Mouse (Mus musculus) myocyte (in vitro differentiated cells): ENCODE measurements at regions not wholly inside any gene's neighbourhood (a gene's known extent, or its start where the extent isn't known, plus 50 kb on each side); places are given as distances from the start of the nearest gene placed in this dataset.

Experiments used
- MYOG ChIP-seq, 3 experiments: IDR thresholded peaks; one replicate each; pipeline ENCODE4 v1.6.1; 2011; ENCODE audit warnings: control low read depth in 2 of 3, low read depth in 2 of 3, mild to moderate bottlenecking in 2 of 3; ENCODE audit not compliant: insufficient read length in 2 of 3, control insufficient read depth in 1 of 3, insufficient read depth in 1 of 3
- POLR2A ChIP-seq: IDR thresholded peaks from one replicate; pipeline ENCODE4 v1.6.1; 2011; ENCODE audit warnings: low read depth, mild to moderate bottlenecking, control low read depth, moderate library complexity; ENCODE audit not compliant: insufficient read length
- POLR2AphosphoS2 ChIP-seq: IDR thresholded peaks from one replicate; pipeline ENCODE4 v1.6.1; 2011; ENCODE audit warnings: low read depth, control low read depth; ENCODE audit not compliant: insufficient read length
- SRF ChIP-seq: IDR thresholded peaks from one replicate; pipeline ENCODE4 v1.6.1; 2011; ENCODE audit warnings: low read depth; ENCODE audit not compliant: control insufficient read depth, insufficient read length
- TCF12 ChIP-seq: IDR thresholded peaks from one replicate; pipeline ENCODE4 v1.6.1; 2011; ENCODE audit warnings: mild to moderate bottlenecking, control low read depth; ENCODE audit not compliant: poor library complexity, insufficient read depth, severe bottlenecking

DNA sequence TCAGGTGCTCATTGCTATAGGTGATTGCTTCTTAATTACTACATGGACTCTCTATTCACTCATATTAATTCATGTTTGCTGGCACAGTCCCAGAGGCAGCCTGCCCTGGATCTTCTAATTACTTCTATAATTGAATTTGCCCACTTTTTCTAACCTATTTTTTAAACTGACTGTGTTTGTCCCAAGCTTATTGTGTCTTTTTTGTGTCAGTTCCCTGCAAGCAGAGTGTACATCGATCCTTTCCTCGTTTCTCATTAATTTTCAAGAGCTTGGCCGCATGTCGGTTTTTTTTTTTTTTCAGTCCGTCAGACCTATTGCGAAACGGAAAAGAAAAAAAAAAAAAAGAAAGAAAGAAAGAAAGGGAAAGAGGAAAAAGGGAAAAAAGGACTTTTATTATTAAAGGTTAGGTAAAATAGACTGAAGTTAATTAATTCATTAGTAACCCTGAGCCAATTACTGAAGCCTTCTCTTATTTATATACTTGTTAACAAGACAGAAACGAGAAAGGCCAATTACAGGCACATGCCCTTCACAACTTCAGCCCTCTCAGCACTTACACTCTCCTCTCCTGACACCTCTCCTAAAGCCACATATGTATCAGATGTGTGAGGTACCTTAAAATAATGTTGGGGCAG, 72.2 kb upstream of the Sox2 start:
- TF ChIP-seq POLR2A (no peak), TCF12 (no peak), SRF (no peak), MYOG (IDR thresholded peaks at IDR 0.05; ENCODE audit: control insufficient read depth in 1 of 3, insufficient read depth in 1 of 3, insufficient read length in 2 of 3, low read depth in 2 of 3) (no peak), POLR2AphosphoS2 (no peak)
